Mouse (Mus musculus): ENCODE data around the gene Usp19.

DNA sequence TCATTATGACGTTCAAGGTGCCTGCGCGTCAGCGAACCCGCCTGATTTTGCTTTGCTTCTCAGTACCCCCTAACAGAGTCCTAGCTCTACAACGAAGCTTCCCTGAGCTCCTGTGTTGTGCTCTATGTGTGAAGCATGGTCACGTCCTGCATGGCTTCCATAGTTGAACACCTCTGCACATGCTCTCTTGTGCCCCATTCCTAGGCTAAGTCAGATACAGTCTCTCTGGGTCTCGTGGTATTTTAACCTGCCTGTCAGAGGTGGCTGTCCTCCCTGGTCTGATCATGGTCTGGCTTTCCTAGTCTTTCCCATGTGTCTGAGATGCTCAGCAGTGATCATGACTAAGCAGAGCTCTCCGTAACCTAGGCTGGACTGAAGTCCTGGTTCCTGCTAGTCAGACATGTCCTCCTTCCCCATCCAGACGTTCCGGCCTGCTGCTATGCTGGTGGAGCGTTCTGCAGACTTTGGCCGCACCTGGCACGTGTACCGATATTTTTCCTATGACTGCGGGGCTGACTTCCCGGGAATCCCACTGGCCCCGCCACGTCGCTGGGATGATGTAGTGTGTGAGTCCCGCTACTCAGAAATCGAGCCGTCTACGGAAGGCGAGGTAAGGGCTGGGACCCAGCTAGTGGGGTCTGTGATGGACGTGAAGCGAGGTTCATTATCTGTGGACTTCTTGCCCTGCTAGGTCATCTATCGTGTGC, 9.4 kb upstream of the Usp19 start:
- TF ChIP-seq CTCF (IDR thresholded peaks at IDR 0.05) (no peak), EP300 (IDR thresholded peaks at IDR 0.05) (no peak)

All from lung, postnatal 0 days (tissue).